Mouse (Mus musculus): ENCODE results near the gene Plgrkt.
"Not testable (repeated sequence)": the region's sequence is repeated elsewhere in the genome, so short reads cannot be mapped to it uniquely, and the experiment has no call there.

The Plgrkt gene

DNA sequence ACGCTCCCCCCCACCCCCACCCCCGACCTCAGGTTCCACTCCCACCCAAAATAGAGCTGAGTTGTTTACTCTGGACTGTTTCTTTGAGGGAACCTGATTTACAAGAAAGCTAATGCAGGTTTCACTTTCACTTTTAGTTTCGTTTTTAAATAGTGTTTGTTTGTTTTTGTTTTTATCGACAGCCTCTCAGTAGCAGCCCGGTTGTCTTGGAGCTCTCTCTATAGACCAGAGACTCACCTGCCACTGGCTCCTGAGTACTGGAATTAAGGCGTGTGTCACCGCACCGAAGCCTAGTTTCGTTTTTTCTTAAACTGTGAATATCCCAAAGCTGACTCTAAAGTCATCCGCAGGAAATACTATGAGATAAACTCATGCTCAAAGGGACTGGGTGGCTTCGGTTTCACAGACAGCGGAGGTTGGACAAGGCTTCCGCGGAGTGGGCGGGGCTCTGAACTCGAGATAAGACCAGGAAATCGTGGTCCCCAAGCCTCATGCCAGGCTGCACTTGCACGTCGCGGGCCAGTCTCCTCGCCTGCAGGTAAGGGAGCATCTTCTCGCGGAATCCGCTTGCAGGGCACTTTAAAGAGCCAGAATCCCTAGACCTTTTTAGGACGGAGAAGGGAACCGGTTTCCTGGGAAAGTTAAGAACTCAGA, at the start of gene Plgrkt, which contains the start of gene Cd274:
Gene Plgrkt (minus strand): TSS at position 422 of the 654 bp plus-strand sequence.
Gene Cd274 (plus strand): TSS at position 487 of the 654 bp plus-strand sequence.
- peak; percentile 54 to 74 for DNase-seq

DNA sequence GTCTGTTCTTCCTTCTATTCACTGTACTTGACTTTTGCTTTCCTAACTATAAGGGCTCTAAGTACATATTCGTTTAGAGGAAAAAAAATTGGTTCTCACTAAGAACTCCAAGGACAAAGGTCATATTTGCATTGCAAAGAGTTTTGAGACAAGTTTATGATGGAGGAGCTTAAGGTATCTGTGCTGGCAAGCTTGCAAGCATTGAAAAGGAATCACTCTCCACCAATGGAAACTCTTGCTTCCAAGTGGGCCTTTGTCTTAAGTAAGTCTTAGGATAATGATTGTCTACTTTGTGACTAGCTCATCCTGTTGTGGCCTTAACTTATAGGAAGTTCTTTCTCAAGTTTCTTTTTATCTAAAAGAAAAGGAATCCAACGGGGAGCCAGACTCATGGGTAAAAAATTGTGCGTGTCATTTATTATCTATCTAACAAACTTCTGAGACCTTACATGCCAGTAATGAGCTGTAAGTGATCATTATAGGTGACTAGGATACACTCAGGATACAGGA, 49.3 kb upstream of the Plgrkt start:
- DNase-seq, result no peak

DNA sequence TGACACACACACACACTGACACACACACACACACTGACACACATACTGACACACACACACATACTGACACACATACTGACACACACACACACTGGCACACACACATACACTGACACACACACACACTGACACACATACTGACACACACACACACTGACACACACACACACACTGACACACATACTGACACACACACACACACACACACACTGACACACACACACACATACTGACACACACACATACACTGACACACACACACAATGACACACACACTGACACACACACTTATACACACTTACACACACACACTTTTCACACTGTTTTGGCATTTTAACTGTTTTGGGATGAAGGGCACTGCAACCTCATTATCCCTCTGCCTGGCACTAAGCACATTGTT, 47.7 kb upstream of the Plgrkt start:
- DNase-seq, result not testable (repeated sequence)

DNA sequence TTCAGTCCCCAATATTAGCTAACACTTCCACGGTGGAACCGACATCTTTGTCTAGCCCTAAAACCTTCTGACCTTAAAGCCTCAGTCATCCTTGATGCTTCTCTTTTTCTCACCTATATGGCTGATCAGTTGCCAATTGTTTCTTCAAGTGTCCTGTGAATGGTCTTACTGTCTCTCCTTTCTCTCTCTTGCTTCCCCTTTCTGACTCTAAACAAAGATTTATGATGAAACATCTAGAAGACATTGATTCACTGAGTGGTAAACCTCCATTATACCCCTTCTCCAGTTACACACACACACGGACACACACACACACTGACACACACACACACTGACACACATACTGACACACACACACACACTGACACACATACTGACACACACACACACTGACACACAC, 47.3 kb upstream of the Plgrkt start:
- DNase-seq, result no peak

DNA sequence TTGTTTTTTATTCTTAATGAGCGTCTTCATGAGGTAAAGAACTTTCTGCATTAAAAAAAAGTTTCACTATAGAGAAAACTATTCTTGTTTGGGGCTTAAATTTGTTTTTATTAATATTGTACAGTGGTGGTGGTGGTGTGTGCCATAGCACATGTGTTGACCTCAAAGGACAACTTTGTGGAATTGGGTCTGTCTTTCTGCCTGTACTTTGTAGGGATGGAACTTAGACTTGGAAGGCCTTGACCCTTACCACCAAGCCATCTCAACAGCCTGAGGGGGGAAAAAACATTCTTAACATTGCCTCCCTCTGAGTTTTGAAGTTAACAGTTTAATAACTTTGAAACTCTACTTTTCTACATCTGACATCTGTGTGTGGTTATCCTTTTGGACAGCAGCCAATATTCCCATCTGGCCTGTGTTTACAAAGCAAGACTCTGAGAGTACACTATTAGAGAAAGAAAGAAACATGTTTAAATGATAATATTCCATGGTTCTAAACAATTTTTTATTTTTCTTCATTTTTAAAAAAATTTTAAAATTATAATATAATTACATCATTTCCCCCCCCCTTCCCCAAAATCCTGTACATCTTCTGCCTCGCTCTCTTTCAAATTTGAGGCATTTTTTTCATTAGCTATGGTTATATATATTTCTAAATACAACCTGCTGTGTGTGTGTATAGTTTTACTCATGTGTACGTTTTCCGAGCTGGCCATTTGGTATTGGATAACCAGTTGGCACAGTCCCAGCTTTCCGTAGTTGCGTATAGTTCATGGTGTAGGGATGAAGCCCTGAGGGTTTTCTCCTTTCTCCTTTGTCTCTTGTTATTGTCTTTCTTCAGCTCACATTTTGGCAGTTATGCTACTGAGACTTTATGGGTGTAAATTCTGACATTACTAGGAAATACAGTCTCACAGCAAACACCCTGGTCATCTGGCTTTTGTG, 45.6 kb upstream of the Plgrkt start:
- DNase-seq, result no peak

DNA sequence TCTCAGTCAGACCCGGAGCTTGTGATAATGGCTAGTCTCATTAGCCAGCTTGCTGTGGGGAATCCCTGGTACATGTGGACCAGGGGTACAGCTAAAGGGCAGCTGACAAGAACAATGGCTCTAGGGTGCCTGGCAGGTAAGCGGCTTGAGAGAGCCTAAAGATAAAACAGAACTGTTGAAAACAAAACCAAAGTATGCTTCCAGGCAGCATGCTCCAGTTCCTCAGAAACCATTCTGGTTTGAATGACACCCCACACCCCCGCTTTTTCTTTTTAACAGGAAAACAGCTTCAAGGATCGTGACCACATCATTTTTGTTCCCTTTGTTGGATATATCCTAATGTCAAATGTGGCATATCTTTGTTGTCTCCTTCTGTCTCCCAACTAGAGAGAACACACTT, 43.4 kb upstream of the Plgrkt start, which contains the start of gene Pdcd1lg2:
Gene Pdcd1lg2 (plus strand): TSS at position 301 of the 400 bp plus-strand sequence.
- DNase-seq, result no peak

DNA sequence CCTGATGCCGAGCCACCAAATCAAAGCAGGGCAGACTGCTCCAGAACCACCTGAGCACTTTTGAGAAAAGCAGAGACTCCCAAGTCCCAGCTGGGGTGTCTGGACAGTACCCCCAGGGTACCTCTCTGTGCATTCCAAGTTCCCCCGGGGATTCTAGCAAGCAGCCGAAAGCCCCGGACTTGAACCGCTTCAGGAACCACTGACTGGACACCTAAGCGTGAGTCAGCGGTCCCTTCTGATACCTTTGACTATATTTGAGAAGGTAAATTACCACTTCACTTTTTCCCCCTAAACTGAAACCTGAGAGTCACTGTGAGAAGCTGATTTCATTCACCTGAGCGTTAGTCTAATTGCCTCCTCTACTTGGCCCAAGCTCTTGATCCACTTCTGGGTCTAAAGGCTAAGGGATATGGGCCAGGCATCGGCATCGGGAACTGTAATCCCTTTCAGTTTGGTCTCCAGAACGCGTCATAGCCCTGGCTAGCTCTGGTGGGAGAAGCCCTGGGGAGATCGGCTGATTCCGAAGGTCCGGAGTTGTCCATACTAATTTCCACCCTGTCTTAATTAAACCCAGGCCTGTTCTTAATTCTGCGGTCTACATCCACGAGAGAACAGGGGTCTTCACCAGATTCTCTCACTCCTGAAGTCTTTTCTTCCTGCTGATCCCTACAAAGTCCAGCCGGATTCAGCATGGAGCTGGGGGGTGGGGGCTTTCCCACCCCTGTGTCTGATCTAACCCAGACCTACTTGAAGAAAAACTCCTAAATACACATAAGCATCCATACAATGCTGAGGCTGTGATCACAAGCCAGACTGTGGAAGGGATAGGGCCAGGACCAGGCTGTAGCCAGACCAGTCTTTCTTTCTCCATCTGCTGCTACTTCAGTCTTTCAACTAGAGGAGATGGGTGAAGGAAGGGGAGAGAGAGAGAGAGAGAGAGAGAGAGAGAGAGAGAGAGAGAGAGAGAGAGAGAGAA, 39.1 kb upstream of the Plgrkt start:
- no peak for DNase-seq

DNA sequence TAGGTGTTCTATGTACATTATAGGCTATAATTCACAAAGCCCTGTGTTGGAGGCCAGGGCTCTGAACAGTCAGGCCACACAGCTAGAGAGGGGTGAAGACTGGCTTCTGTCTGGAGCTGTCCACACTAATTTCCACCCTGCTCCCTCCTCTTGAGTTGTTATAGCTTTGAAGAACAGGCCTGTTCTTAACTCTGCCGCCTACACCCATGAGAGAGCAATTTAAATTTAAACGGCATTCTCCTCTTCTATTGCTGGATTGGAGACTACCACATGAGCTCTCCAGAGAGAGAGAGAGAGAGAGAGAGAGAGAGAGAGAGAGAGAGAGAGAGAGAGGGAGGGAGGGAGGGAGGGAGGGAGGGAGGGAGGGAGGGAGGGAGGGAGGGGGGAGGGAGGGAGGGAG, 38.2 kb upstream of the Plgrkt start:
- no peak for DNase-seq

DNA sequence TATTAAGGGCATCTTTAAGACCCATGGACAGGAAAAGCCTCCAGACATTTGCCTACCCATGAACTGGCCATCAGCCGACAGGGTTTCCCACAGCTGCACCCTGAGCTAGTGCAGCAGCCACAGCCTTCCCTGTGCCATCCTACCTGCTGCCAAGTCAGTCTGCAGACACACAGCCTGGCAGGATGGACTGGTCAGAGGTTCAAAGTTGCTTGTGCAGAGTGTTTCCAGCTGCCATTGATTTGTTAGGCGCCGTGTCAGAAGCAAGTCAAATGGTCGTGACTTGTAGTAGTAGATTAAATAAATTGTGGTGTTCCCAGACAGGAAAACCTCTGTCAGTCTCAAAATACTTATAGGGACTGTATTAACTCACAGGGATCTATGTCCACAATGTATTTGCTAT, 36.1 kb upstream of the Plgrkt start:
- DNase-seq, result no peak

DNA sequence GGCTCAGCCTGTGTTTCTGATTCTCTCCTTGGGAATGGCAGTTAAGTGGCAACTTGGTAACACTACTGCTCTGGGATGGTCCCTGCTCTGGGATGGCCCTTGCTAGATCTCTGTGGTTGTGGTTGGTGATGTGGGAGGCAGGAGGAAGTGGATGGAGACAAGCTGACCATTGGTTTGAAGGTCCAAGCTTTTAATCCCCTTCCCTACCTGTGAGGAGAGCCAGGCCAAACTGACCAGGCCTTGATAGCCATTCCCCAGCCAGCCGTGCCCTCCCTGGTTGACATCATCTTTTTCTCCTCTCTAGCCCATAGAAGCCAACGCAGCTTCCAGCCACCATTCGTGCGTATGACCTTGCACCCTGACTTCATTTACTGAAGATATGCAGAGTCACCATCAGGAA, 35.4 kb upstream of the Plgrkt start:
- DNase-seq, result no peak

DNA sequence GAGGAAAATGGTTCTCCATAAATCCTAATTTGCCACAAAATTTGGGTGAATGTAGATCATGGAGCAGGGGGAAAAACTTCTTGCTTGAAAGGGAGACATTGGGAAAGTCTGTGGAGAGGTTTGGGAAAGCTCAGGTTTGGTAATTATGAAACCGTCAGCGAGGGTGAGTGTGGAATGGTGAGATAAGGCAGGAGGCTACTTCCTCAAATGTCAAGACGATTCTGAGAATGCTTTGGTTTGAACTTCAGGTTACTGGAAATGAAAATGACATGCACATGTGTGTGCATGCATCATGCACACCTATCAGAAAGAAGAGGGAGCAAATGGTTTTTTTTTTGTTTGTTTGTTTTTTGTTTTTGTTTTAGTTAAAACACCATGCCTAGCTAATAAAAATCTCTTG, 33.3 kb upstream of the Plgrkt start:
- no peak for DNase-seq

DNA sequence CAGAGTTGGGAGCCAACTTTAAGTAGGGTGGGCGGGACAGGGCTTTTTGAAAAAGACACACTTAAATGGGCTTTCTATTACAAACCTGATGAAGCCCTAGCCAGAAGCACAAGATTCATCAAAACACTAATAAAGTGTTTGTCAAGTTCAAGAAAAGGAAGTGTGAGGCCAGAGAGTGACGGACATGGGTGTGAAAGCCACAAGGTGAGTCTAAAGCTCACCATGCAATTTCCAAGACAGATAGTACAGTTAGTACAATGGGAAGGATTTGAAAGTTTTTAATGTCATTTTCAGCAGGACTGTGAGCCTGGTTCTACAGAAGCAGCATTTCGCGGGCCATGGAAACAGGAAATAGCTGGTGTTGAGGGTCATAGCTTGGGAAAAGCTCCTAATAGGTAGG, 32.6 kb upstream of the Plgrkt start:
- no peak for DNase-seq

DNA sequence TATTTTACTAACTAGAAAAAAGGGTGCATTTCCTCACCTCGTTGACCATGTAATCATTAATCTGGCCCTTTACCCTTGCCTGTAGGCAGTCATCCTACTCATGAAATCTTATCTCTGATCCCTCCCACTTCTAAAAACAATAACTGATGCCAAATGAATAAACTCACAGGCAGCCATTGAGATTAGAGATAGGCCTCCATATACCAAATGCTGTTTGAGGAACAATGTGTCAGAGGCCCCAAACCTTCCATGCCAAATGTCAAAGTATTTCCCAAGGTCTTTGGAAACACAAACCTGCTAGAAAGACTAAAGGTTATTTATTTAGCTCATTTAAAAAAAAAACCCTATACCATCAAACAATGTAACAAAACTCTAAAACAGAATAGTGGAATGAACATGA, 29.2 kb upstream of the Plgrkt start:
- DNase-seq, result no peak

DNA sequence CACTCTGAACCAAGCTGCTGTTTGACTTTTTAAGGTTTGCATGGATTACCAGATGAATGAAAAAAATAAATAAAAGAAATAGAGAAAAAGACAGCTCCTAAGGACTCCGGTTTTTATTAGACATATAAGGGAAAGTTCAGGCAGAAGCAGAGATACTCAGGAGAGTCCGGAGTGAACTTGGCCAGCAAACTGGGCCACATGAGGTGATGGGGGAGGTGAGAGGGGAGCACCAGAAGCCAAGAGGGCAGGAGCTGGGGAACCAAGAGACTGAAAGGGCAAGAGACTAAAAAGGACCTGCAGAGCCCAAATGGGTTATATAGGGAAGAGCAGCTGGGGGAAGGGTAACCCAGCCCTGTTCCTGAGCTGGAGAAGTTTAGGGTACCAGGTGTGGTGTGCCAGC, 27.5 kb upstream of the Plgrkt start:
- no peak for DNase-seq

DNA sequence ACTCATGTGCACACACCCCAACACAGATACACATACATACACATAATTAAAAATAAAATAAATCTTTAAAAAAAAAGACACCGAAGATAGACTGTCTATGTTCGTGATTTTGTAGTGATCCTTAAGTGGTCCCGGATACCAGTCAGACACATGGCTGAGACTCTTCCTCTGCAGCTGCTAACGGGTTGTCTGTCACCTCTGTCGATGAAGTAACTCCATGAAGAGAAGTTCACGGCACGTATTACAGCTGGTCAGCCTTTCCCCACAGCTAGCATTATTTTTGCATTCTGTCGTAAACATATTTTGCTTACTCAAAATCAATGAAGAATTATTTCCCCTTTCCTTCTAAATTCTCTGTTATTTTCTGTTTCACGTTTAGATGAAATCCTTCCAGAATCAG, 26.1 kb upstream of the Plgrkt start:
- no peak for DNase-seq

DNA sequence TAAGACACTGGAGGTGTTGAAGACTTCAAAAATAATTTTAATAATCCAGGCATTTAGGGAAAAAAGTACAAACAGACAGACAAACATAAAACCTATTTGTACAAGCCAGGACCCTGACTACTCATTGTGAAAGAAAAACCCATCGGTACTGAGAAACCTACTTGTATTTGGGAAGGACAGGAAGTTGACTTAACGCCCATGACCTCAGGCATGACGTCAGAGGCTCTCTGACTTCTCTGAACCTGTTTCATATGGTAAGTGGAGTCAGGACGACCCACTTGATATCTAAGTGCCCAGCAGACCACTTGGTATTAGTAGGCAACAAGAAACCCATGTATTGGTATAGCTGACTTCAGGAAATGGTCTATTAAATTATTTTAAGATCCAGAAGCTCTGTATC, 24.1 kb upstream of the Plgrkt start:
- DNase-seq, result no peak

DNA sequence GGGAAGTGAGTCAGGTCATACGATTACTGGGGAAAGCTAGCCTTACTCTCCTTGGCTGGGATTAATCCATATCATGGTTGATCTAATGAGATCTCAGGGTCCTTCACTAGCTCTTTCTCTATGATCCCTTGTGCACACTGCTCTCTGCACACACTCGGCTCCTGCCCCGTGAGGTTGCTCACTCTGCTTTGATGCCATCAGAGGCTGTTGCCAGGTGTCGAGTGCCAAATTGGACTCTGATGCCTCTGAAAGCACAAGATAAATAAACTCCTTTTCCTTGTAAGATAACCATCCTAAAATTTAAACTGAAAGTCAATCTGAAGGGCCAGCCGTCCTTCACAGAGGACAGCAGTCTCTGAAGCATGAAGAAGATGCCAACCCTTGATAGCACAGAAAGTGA, 23.3 kb upstream of the Plgrkt start:
- no peak for DNase-seq

DNA sequence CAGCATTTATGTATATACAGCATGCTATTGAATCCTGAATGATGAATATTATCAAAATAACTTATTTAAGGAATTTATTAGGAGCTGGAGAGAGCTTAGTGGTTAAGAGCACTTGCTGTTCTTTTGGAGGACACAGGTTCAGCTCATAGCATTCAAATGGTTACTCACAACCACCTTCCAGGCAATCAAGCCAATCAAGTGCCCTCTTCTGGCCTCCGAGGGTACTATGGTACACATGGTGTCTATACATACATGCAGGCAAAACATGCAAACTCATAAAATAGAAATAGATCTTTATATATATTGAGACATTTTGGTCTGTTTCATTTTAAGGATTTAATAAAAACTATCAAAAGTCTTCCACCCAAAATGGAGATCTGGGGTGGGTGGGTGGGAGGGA, 21.6 kb upstream of the Plgrkt start:
- no peak for DNase-seq

DNA sequence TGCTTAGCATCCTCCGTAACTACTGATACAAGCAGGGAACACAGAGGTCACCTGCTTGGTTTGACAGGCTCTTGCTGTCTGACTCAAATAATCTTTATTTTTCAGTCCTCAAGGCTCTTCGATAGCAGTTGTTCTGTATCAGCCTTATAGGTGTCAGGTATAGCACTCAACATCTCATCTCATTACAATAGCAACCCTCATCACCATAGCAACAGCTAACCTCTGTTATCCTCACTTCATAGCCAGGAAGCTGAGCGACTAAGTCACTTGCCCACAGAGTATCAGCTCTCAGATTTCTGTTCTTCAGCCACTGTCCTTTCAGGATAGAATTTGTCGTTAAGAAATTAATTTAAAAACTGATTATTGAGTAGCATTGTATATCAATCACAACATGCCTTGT, 18.6 kb upstream of the Plgrkt start:
- DNase-seq, result no peak

DNA sequence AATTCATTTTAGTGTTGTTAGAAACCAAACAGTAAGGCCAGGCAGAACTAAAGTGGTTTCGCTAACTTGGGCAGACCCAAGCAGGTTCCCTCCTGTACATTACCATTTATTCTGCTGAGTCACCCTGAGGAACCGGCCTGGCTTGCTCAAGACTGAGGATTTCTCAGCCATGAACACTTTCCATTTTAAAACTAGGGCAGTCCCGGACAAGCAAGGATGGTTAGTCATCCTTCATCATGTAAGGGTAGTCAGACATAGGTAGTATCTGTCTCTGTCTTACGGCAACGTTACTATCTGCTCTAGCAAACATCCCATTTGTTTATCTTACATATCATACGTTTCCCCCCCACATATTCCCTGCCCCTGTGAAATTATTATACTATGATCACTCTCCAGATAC, 17.8 kb upstream of the Plgrkt start:
- no peak for DNase-seq

DNA sequence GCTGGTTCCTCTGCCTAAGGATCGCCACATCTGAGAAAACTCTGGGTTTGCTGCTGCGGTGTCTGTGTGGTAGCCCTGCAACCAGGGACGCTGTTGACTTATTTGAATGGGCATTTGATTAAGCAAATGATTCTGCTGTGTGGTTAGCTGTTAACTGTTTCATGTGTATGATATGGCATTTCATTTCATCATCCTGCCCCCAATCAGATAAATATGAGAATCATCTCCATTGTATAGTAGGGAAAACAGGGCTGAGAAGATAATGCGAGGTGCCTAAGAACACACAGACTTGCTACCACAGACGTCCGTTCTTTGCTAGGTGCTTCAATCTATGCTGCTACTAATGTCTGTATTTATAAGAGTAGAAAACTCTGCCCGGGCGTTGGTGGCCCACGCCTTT, 17.2 kb upstream of the Plgrkt start:
- no peak for DNase-seq

DNA sequence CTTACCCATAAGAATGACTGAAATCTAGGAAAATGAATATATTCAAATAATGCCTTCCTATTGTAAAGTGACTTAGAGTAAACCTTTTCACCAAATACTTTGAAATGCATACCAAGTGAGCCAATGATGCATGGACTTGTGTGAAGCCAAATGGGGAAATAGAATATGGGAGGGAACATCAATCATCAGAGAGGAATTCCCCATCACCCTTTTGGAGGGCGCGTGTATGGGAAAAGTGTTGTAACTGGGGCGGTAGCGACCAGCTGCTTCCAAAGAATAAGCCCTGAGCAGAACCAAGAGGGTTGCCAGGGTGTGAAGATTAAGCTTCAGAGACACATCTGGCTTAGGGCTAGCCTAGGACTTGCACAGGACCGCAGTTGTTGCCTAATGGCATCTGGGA, 16.2 kb upstream of the Plgrkt start:
- DNase-seq, result no peak
